Mouse (Mus musculus) frontal cortex, postnatal 25 days (tissue): ENCODE results near the gene Fam173b.

Experiments used
- DNase-seq, 2 experiments: peaks; one replicate each; pipeline ENCODE4 v3.0.0; 2022; ENCODE audit warnings: low spot score in 2 of 2

The Fam173b gene

GRCm38 (mm10) chr15:31632478-31632877 is 30.8 kb downstream of the Fam173b start:
- no peak for DNase-seq

- peak in 1 of 2 experiments; percentile 6 for DNase-seq
Measured at GRCm38 (mm10) chr15:31634582-31634981, 32.9 kb downstream of the Fam173b start.

- DNase-seq: no peak
Measured at GRCm38 (mm10) chr15:31636091-31636595, 34.5 kb downstream of the Fam173b start.

DNA sequence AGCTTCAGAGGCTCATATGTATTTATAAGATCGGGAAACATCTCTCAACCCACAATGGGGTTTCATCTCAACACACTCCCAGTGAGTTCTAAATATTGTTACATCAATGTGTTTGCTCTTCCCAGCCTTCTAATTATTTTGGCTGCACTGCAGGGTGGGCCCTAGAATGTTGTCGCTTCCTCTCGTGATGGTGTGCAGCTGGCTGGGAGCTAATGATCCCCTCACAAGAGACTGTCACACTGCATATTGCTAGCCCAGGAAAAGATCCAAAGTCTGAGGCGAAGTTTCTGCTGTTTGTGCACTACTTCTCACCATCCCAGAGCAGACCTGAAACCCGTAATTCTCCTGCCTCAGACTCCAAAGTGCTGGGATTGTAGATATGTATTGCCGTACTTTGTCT is 45.6 kb downstream of the Fam173b start:
- no peak for DNase-seq

DNA sequence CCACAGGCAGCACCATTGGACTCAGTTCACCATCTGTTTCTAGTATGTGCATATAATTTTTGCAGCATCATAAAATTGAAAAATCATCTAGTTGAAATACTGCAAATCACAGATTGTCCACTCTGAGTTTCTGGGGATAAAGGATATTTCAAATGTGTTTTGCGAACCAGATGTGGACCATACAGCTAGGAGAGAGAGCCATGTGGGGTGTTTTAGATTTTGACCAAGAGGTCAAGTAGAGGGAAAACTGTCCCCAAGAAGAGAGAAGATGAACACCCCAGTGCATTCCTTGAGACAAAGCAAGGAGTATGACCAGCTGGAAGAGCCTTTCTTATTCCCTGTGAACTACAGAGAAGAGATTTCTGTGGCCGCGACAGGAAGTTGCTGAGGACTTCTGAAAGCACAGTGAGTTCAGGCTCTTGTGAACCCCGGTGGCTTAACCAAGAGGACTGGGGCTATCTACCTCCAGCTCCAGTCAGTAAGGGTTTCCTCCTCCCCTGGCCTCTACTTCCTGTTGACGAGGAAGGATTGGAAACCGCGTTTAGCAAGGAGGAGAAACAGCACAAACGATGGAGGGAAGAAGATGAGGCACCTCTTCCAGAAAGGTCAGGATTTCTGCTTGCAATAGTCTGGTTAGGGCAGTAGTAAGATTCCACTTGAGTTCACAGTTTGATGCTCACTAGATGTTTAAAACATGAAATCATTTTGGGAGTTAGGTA is 46.4 kb downstream of the Fam173b start:
- no peak for DNase-seq

- DNase-seq: no peak
Measured at GRCm38 (mm10) chr15:31649691-31650090, 48.0 kb downstream of the Fam173b start.

DNA sequence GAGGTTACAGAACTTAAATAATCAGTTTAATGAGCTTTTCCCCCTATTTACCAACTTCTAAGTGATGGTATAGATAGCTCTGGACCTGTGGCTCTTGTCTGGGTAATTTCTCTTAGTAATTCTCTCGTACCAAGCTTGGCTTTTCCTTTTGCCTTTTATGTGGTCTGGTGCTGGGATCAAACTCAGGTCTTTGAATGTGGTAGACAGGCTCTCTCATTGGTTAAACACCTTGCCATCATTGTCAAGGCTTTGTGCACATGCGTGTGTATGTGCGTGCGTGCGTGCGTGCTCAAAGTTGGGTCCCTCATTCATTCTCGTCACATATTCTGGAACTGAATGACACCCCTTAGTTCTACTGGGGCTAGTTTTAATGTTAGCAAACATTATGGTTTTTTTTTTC is 49.2 kb downstream of the Fam173b start:
- no peak for DNase-seq

- no peak for DNase-seq
Measured at GRCm38 (mm10) chr15:31660133-31660795, 58.6 kb downstream of the Fam173b start.

- DNase-seq: no peak
Measured at GRCm38 (mm10) chr15:31660844-31661243, 59.2 kb downstream of the Fam173b start.

- no peak for DNase-seq
Measured at GRCm38 (mm10) chr15:31661802-31662201, 60.1 kb downstream of the Fam173b start.

GRCm38 (mm10) chr15:31663074-31663473 is 61.4 kb downstream of the Fam173b start:
- no peak for DNase-seq
